Mouse (Mus musculus) megakaryocyte, embryonic 14.5 days (primary cell): ENCODE measurements around the gene Pde4c.

Experiments
- FLI1 ChIP-seq: IDR thresholded peaks from 2 replicates; pipeline ENCODE4 v1.6.1; 2012; ENCODE audit warnings: low read length, inconsistent platforms, mixed read lengths
- GATA1 ChIP-seq: IDR thresholded peaks from 3 replicates; pipeline ENCODE4 v1.6.1; 2012; ENCODE audit warnings: mixed read lengths, low read length, inconsistent platforms, borderline replicate concordance

DNA sequence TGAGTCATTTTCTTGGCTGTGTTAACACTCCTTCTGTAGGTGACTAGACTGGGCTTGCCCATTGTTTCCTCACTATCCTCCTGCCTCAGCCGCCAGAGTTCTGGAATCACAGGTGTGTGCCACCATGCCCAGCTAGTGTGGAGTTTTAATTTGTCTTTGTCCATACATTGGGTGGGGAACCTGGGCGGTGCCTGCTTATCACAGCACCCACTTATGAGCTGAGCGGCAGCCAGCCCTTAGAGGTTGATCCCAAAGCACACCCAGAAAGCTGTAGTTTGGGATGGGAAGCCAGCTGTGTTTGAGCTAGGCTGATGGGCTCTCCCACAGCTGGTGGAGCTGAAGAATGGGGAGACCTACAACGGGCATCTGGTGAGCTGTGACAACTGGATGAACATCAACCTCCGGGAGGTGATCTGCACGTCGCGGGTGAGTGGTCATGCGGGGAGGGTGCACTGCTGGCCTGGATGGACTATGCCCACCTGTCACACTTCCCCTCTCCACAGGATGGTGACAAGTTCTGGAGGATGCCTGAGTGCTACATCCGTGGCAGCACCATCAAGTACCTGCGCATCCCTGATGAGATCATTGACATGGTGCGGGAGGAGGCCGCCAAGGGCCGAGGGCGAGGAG, 46.0 kb upstream of the Pde4c start:
- TF ChIP-seq GATA1 (no peak), FLI1 (no peak)
